Mouse (Mus musculus): ENCODE data around the gene Ngdn. TPM values are rescaled to one million over a fixed set of nuclear protein-coding genes. Genes with fewer than 3 reads are reported as not detected.
"Not testable (repeated sequence)": the region's sequence is repeated elsewhere in the genome, so short reads cannot be mapped to it uniquely, and the experiment has no call there.

Gene Ngdn
- polyA plus RNA-seq, 1 experiment from 2014 or later, result 44.9 TPM

- Histone ChIP-seq H3K27ac (ENCODE audit: low read depth, low read length) (no peak overlapping the region), H3K4me2 (ENCODE audit: low read depth, low read length) (no peak overlapping the region), H3K4me1 (ENCODE audit: control insufficient read depth, insufficient read depth, low read length) (peaks cover 7% of the 10 kb centered on the region; the same call in 1 of the 2 replicates), H3K36me3 (ENCODE audit: control insufficient read depth, insufficient read depth, low read length) (no peaks in the 10 kb centered on the region), H3K9ac (replicated peaks; ENCODE audit: low read depth, low read length) (no peak overlapping the region), H3K9me3 (ENCODE audit: control insufficient read depth, low read length) (no peaks in the 10 kb centered on the region), H3K27me3 (ENCODE audit: control insufficient read depth, insufficient read depth, low read length) (no peaks in the 10 kb centered on the region), H3K4me3 (ENCODE audit: low read depth, low read length) (no peak overlapping the region)
- no peak for ATAC-seq (ENCODE audit: low read depth)
- WGBS, result 90% methylated on average over 8 of the region's 8 CpGs
Observed at GRCm38 (mm10) chr14:54978664-54979063, 36.6 kb upstream of the Ngdn start.

GRCm38 (mm10) chr14:54981934-54982333 is 33.3 kb upstream of the Ngdn start:
- Histone ChIP-seq H3K9ac (replicated peaks; ENCODE audit: low read depth, low read length) (no peak overlapping the region), H3K27ac (ENCODE audit: low read depth, low read length) (no peak overlapping the region), H3K36me3 (ENCODE audit: control insufficient read depth, insufficient read depth, low read length) (no peaks in the 10 kb centered on the region), H3K4me2 (ENCODE audit: low read depth, low read length) (no peak overlapping the region), H3K4me3 (ENCODE audit: low read depth, low read length) (no peak overlapping the region), H3K9me3 (ENCODE audit: control insufficient read depth, low read length) (no peaks in the 10 kb centered on the region), H3K27me3 (ENCODE audit: control insufficient read depth, insufficient read depth, low read length) (no peaks in the 10 kb centered on the region), H3K4me1 (ENCODE audit: control insufficient read depth, insufficient read depth, low read length) (no peaks in the 10 kb centered on the region)
- ATAC-seq (ENCODE audit: low read depth), result no peak
- 96% methylated on average over 7 of the region's 7 CpGs for WGBS

GRCm38 (mm10) chr14:54988350-54988874 is 26.8 kb upstream of the Ngdn start:
- 95% methylated on average over 9 of the region's 9 CpGs for WGBS
- not testable (repeated sequence) for H3K27ac ChIP-seq (ENCODE audit: low read depth, low read length); H3K36me3 ChIP-seq (ENCODE audit: control insufficient read depth, insufficient read depth, low read length); H3K4me1 ChIP-seq (ENCODE audit: control insufficient read depth, insufficient read depth, low read length); H3K4me3 ChIP-seq (ENCODE audit: low read depth, low read length); H3K9me3 ChIP-seq (ENCODE audit: control insufficient read depth, low read length); ATAC-seq (ENCODE audit: low read depth); H3K27me3 ChIP-seq (ENCODE audit: control insufficient read depth, insufficient read depth, low read length); H3K4me2 ChIP-seq (ENCODE audit: low read depth, low read length); H3K9ac ChIP-seq (replicated peaks; ENCODE audit: low read depth, low read length)

GRCm38 (mm10) chr14:54988882-54989281 is 26.4 kb upstream of the Ngdn start:
- no peak overlapping the region for H3K27ac ChIP-seq (ENCODE audit: low read depth, low read length)
- 93% methylated on average over 13 of the region's 13 CpGs for WGBS
- no peak overlapping the region for H3K9ac ChIP-seq (replicated peaks; ENCODE audit: low read depth, low read length)
- H3K4me2 ChIP-seq (ENCODE audit: low read depth, low read length), result no peak overlapping the region
- H3K27me3 ChIP-seq (ENCODE audit: control insufficient read depth, insufficient read depth, low read length), result no peaks in the 10 kb centered on the region
- no peak overlapping the region for H3K4me3 ChIP-seq (ENCODE audit: low read depth, low read length)
- ATAC-seq (ENCODE audit: low read depth), result no peak
- H3K4me1 ChIP-seq (ENCODE audit: control insufficient read depth, insufficient read depth, low read length), result no peaks in the 10 kb centered on the region
- no peaks in the 10 kb centered on the region for H3K9me3 ChIP-seq (ENCODE audit: control insufficient read depth, low read length)
- no peaks in the 10 kb centered on the region for H3K36me3 ChIP-seq (ENCODE audit: control insufficient read depth, insufficient read depth, low read length)

GRCm38 (mm10) chr14:54989886-54990441 is 25.3 kb upstream of the Ngdn start:
- H3K27me3 ChIP-seq (ENCODE audit: control insufficient read depth, insufficient read depth, low read length), result no peaks in the 10 kb centered on the region
- WGBS, result 91% methylated on average over 8 of the region's 8 CpGs
- H3K4me3 ChIP-seq (ENCODE audit: low read depth, low read length), result no peak overlapping the region
- no peaks in the 10 kb centered on the region for H3K36me3 ChIP-seq (ENCODE audit: control insufficient read depth, insufficient read depth, low read length)
- H3K9me3 ChIP-seq (ENCODE audit: control insufficient read depth, low read length), result no peaks in the 10 kb centered on the region
- H3K4me2 ChIP-seq (ENCODE audit: low read depth, low read length), result no peak overlapping the region
- no peak for ATAC-seq (ENCODE audit: low read depth)
- H3K4me1 ChIP-seq (ENCODE audit: control insufficient read depth, insufficient read depth, low read length), result no peaks in the 10 kb centered on the region
- no peak overlapping the region for H3K27ac ChIP-seq (ENCODE audit: low read depth, low read length)
- no peak overlapping the region for H3K9ac ChIP-seq (replicated peaks; ENCODE audit: low read depth, low read length)

- Histone ChIP-seq H3K4me3 (ENCODE audit: low read depth, low read length) (no peak overlapping the region), H3K9ac (replicated peaks; ENCODE audit: low read depth, low read length) (no peak overlapping the region), H3K9me3 (ENCODE audit: control insufficient read depth, low read length) (no peaks in the 10 kb centered on the region), H3K4me2 (ENCODE audit: low read depth, low read length) (no peak overlapping the region), H3K4me1 (ENCODE audit: control insufficient read depth, insufficient read depth, low read length) (no peaks in the 10 kb centered on the region), H3K27ac (ENCODE audit: low read depth, low read length) (no peak overlapping the region), H3K36me3 (ENCODE audit: control insufficient read depth, insufficient read depth, low read length) (no peaks in the 10 kb centered on the region), H3K27me3 (ENCODE audit: control insufficient read depth, insufficient read depth, low read length) (no peaks in the 10 kb centered on the region)
- ATAC-seq (ENCODE audit: low read depth), result no peak
- WGBS, result 88% methylated on average over 10 of the region's 10 CpGs
Observed at GRCm38 (mm10) chr14:54992196-54992595, 23.1 kb upstream of the Ngdn start.

- Histone ChIP-seq H3K4me2 (ENCODE audit: low read depth, low read length) (no peak overlapping the region), H3K4me3 (ENCODE audit: low read depth, low read length) (no peak overlapping the region), H3K4me1 (ENCODE audit: control insufficient read depth, insufficient read depth, low read length) (no peaks in the 10 kb centered on the region), H3K9ac (replicated peaks; ENCODE audit: low read depth, low read length) (no peak overlapping the region), H3K9me3 (ENCODE audit: control insufficient read depth, low read length) (no peaks in the 10 kb centered on the region), H3K27me3 (ENCODE audit: control insufficient read depth, insufficient read depth, low read length) (no peaks in the 10 kb centered on the region), H3K36me3 (ENCODE audit: control insufficient read depth, insufficient read depth, low read length) (no peaks in the 10 kb centered on the region), H3K27ac (ENCODE audit: low read depth, low read length) (no peak overlapping the region)
- WGBS, result 75% methylated on average over 10 of the region's 10 CpGs
- no peak for ATAC-seq (ENCODE audit: low read depth)
Observed at GRCm38 (mm10) chr14:54993636-54994035, 21.6 kb upstream of the Ngdn start.

GRCm38 (mm10) chr14:54994136-54994868 is 21.0 kb upstream of the Ngdn start, which contains the start of gene Myh7:
Gene Myh7, minus strand, starts transcription at chr14:54994626.
- whole genome bisulfite sequencing, result 62% methylated on average over 11 of the region's 11 CpGs
- Histone ChIP-seq H3K4me1 (ENCODE audit: control insufficient read depth, insufficient read depth, low read length) (no peaks in the 10 kb centered on the region), H3K4me3 (ENCODE audit: low read depth, low read length) (no peak within 1 kb of the TSS), H3K4me2 (ENCODE audit: low read depth, low read length) (no peak within 1 kb of the TSS), H3K27ac (ENCODE audit: low read depth, low read length) (peak within 1 kb of the TSS; percentile 62; the same call in 1 of the 2 replicates), H3K36me3 (ENCODE audit: control insufficient read depth, insufficient read depth, low read length) (no peaks in the 10 kb centered on the region), H3K27me3 (ENCODE audit: control insufficient read depth, insufficient read depth, low read length) (no peaks in the 10 kb centered on the region), H3K9me3 (ENCODE audit: control insufficient read depth, low read length) (no peaks in the 10 kb centered on the region), H3K9ac (replicated peaks; ENCODE audit: low read depth, low read length) (no peak within 1 kb of the TSS)
- ATAC-seq (ENCODE audit: low read depth), result no peak

- Histone ChIP-seq H3K27ac (ENCODE audit: low read depth, low read length) (peak overlapping the region; percentile 62; the same call in 1 of the 2 replicates), H3K4me2 (ENCODE audit: low read depth, low read length) (no peak overlapping the region), H3K4me1 (ENCODE audit: control insufficient read depth, insufficient read depth, low read length) (no peaks in the 10 kb centered on the region), H3K9ac (replicated peaks; ENCODE audit: low read depth, low read length) (no peak overlapping the region), H3K9me3 (ENCODE audit: control insufficient read depth, low read length) (no peaks in the 10 kb centered on the region), H3K27me3 (ENCODE audit: control insufficient read depth, insufficient read depth, low read length) (no peaks in the 10 kb centered on the region), H3K36me3 (ENCODE audit: control insufficient read depth, insufficient read depth, low read length) (no peaks in the 10 kb centered on the region), H3K4me3 (ENCODE audit: low read depth, low read length) (no peak overlapping the region)
- ATAC-seq (ENCODE audit: low read depth), result no peak; the same call in 1 of the 2 replicates
Observed at GRCm38 (mm10) chr14:54994869-54995186, 20.4 kb upstream of the Ngdn start.
